Mouse (Mus musculus) heart, postnatal 0 days (tissue): ENCODE data around the gene Vil1. TPM values are rescaled to one million over a fixed set of nuclear protein-coding genes. Genes with fewer than 3 reads are reported as not detected.
A peak's percentile ranks its signal among the peaks of the same experiment; 100 is the strongest.

Experiments
- ATAC-seq: fragments of 200-750 bp; cut with Nextera tagmentation; 2 replicates; pipeline ENCODE4 v1.8.0; 2017; ENCODE audit warnings: low read depth, moderate number of reproducible peaks, moderate library complexity; ENCODE audit not compliant: insufficient read depth
- DNase-seq: peaks from one replicate; pipeline ENCODE4 v3.0.0-alpha.2; 2016; ENCODE audit warnings: low spot score
- H3K27ac ChIP-seq: fragments of 300-500 bp; sonication (generic); 2 replicates; pipeline ENCODE4 v1.5.1; 2014; ENCODE audit warnings: low read depth, mild to moderate bottlenecking
- H3K27me3 ChIP-seq: fragments of 300-500 bp; sonication (generic); 2 replicates; pipeline ENCODE4 v1.6.1; 2014; ENCODE audit warnings: low read length, mixed read lengths; ENCODE audit not compliant: control insufficient read depth, insufficient read depth
- H3K36me3 ChIP-seq: fragments of 300-500 bp; sonication (generic); replicated peaks from 2 replicates; pipeline ENCODE4 v1.6.1; 2014; ENCODE audit warnings: low read length, mixed read lengths; ENCODE audit not compliant: control insufficient read depth, insufficient read depth
- H3K4me1 ChIP-seq: fragments of 300-500 bp; sonication (generic); 2 replicates; pipeline ENCODE4 v1.6.1; 2014; ENCODE audit warnings: antibody characterized with exemption; ENCODE audit not compliant: control insufficient read depth, insufficient read depth
- H3K4me2 ChIP-seq: fragments of 300-500 bp; sonication (generic); 2 replicates; pipeline ENCODE4 v1.6.1; 2014; ENCODE audit warnings: low read depth, mild to moderate bottlenecking, low read length, moderate library complexity
- H3K4me3 ChIP-seq: fragments of 300-500 bp; sonication (generic); 2 replicates; pipeline ENCODE4 v1.5.1; 2014; ENCODE audit warnings: low read depth, low read length
- H3K9ac ChIP-seq: fragments of 300-500 bp; sonication (generic); replicated peaks from 2 replicates; pipeline ENCODE4 v1.6.1; 2014; ENCODE audit warnings: low read depth, low read length, mixed read lengths
- H3K9me3 ChIP-seq: fragments of 300-500 bp; sonication (generic); replicated peaks from 2 replicates; pipeline ENCODE4 v1.6.1; 2016; ENCODE audit warnings: low read length; ENCODE audit not compliant: control insufficient read depth
- CTCF ChIP-seq: IDR thresholded peaks from 2 replicates; pipeline ENCODE4 v1.5.1; 2016; ENCODE audit warnings: antibody characterized with exemption, control low read depth, low read depth
- EP300 ChIP-seq: IDR thresholded peaks from 2 replicates; pipeline ENCODE4 v1.6.1; 2016; ENCODE audit warnings: antibody characterized with exemption, low read depth
- WGBS: fragments of 180-500 bp; shearing (Covaris S2); extraction: QIAGEN DNeasy Blood & Tissue Kit; methylation state at CpG from one replicate; pipeline ENCODE4 v1.1.7; 2014; 5-methylcytosine and 5-hydroxymethylcytosine counted together
- polyA plus RNA-seq: library from polyadenylated mRNA; unstranded; fragments of >200 nt; fragmentation: Nextera tagmentation; extraction: Ambion mirVana; gene quantifications from 2 replicates; pipeline ENCODE4 v1.2.1, GENCODE M21; 2015
- total RNA-seq: library from RNA; depleted of rRNA; stranded (reverse); fragments of >200 nt; gene quantifications from 2 replicates; pipeline ENCODE4 v1.2.3, GENCODE M21; 2014; ENCODE audit warnings: low replicate concordance

Gene Vil1
- total and polyA plus RNA-seq, 2 experiments from 2014 or later, result 0.36 TPM; not detected in 1

DNA sequence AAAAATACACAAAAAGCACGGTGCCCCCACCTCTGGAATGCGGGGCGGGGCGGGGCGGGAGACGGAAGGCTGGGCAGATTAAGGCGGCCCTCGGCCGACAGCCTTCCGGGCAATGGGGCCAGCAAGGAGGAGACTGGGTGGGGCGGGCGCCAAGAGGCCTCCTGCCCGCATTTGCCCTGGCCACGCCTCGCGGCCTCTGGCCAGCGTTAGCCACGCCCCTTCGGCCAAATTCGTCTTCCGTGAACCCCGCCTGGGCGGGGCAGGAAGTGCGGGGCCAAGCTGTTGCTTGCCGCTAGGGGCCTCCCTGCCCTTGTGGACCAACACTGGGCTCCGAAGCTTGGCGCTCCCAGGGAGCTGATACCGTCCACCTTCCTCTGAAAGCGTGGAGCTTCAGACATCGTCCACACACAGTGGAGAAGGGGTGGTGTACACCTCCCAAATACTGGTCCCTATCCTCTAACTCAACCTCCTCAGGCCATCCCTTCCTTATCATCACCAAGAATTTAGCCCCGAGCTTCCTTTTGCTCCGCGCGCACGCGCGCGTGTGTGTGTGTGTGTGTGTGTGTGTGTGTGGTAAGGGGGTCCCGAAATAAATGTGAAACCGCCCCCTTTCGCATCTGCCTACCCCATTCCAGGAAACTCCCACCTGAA, 11.8 kb upstream of the Vil1 start:
- WGBS, result 0% methylated on average over 41 of the region's 41 CpGs
- peaks cover 21% of the 10 kb centered on the region for H3K36me3 ChIP-seq
- peak; percentile 92 for ATAC-seq

DNA sequence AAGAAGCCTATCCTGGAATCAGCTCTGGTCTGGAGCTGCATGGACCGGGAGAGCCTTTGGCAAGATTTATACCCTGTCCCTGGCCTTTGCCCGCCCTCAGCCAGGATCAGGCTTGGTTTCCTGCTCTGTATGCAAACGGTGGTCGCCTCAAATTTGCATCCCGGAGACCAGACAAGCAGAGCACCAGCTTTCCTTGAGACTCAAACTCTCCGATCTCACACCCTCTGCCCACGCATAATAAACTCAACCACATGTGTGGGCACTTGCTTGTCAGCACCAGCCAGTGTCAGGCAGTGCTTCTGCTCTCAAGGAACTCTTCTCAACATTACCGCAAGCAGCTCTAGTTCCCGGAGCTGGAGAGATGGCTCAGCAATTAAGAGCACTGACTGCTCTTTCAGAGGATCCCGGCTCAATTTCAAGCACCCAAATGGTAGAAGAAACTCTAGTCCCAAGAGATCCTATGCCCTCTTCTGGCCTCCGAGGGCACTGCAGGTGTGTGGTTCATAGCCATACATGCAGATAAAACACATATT, 11.2 kb upstream of the Vil1 start:
- Histone ChIP-seq H3K9me3 (no peaks in the 10 kb centered on the region), H3K27ac (peak overlapping the region; percentile 80), H3K36me3 (peaks cover 21% of the 10 kb centered on the region), H3K4me3 (peak overlapping the region; percentile 47), H3K9ac (peak overlapping the region; percentile 32), H3K27me3 (no peaks in the 10 kb centered on the region), H3K4me2 (peak overlapping the region; percentile 80), H3K4me1 (peaks cover 3% of the 10 kb centered on the region)
- DNase-seq (peak; percentile 36), ATAC-seq (peak; percentile 12)
- no peak for TF ChIP-seq EP300
- peak; percentile 59 for TF ChIP-seq CTCF
- 3% methylated on average over 11 of the region's 11 CpGs for WGBS

More for the DNA sequence above, 11.8 kb upstream of the Vil1 start:
- H3K9me3 ChIP-seq, result no peaks in the 10 kb centered on the region
- H3K27me3 ChIP-seq, result no peaks in the 10 kb centered on the region
- peaks cover 7% of the 10 kb centered on the region for H3K4me1 ChIP-seq
- peak; percentile 99 for DNase-seq
- peak overlapping the region; percentile 80 for H3K27ac ChIP-seq
- H3K4me2 ChIP-seq, result peak overlapping the region; percentile 80
- peak overlapping the region; percentile 47 for H3K4me3 ChIP-seq
- TF ChIP-seq CTCF, result peak; percentile 81
- TF ChIP-seq EP300, result peak; percentile 96
- H3K9ac ChIP-seq, result peak overlapping the region; percentile 32

DNA sequence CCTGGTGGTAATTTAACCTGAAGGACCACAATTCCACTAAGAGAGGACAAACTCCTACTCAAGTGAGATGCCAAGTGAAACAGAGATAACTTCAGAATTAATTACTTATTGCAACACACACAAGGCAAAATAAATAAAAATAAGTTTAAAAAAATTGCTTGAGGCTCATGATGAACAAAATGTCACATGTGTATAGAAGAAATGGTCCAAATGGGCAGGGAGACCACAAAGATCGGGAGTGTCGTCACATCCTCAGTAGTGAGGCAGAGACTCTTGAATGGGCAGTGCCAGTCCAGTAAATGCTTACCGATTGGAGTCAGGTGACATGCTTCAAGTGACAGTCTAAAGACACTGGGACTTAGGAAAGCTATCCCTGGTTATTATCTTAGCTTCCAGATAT, 8.6 kb upstream of the Vil1 start:
- Histone ChIP-seq H3K4me3 (no peak overlapping the region), H3K4me1 (no peaks in the 10 kb centered on the region), H3K9ac (no peak overlapping the region), H3K4me2 (no peak overlapping the region), H3K9me3 (no peaks in the 10 kb centered on the region), H3K27ac (no peak overlapping the region), H3K27me3 (no peaks in the 10 kb centered on the region), H3K36me3 (no peaks in the 10 kb centered on the region)
- no peak for TF ChIP-seq EP300
- no peak for TF ChIP-seq CTCF
- DNase-seq (no peak), ATAC-seq (no peak)
- 66% methylated on average over 3 of the region's 3 CpGs for WGBS

DNA sequence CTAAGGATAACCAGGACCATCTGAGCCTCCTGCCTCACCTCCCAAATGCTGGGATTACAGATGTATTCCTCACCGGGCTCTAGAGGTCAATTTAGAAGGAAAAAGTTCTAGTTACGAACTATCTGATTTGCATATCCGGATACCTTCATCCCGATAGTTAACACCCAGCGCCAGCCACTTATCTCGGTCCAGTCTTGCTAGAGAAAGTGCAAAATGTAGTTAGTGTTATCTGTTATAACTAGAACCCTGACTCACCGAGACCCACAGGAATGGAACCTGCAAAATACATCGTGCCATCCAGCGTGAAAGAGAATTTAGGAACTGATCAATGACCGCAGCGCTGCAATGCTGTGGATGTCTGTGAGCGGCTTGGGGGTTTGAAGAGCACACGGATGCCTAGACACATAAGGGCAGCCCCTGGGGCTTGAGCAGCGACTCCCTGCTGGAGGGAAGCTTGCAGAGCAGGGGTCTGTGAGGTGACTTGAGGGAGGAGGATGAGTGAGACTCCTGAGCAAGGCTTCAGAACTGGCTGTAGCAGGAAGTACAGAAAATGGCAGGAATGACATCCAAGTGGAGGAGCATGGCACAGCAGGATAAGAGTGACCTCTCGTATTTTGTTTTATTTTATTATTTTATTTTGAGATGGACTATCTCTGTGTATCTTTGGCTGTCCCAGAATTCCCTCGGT, 8.0 kb upstream of the Vil1 start:
- DNase-seq, result no peak
- Histone ChIP-seq H3K4me3 (no peak overlapping the region), H3K27me3 (no peaks in the 10 kb centered on the region), H3K9ac (no peak overlapping the region), H3K4me1 (no peaks in the 10 kb centered on the region), H3K36me3 (no peaks in the 10 kb centered on the region), H3K4me2 (peak overlapping the region; percentile 27), H3K9me3 (no peaks in the 10 kb centered on the region), H3K27ac (no peak overlapping the region)
- TF ChIP-seq EP300, result no peak
- no peak for TF ChIP-seq CTCF
- no peak for ATAC-seq
- 43% methylated on average over 16 of the region's 16 CpGs for WGBS

DNA sequence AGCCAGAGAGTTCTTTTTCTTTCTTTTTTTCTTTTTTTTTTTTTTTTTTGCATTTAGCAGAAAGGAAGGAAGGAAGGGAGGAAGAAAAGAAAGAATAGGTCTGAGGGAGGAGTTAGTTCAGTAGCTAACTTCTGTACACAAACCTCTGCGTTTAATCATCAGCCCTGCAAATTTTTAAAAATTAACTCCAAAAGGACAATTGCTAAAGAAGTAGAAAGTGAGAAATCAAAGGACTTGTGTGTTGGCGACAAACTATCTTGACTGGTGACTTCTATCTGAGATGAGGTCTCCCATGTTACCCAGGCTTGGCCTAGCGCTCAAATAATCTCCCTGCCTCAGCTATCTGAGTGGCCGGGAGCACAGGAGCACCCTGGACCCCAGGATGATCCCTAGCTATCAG, 5.0 kb upstream of the Vil1 start:
- no peak overlapping the region for H3K4me2 ChIP-seq
- H3K4me1 ChIP-seq, result no peaks in the 10 kb centered on the region
- no peaks in the 10 kb centered on the region for H3K36me3 ChIP-seq
- H3K4me3 ChIP-seq, result no peak overlapping the region
- WGBS, result 62% methylated on average over 4 of the region's 4 CpGs
- ATAC-seq (no peak), DNase-seq (no peak)
- H3K9me3 ChIP-seq, result no peaks in the 10 kb centered on the region
- TF ChIP-seq EP300 (no peak), CTCF (no peak)
- no peak overlapping the region for H3K27ac ChIP-seq
- H3K9ac ChIP-seq, result no peak overlapping the region
- no peaks in the 10 kb centered on the region for H3K27me3 ChIP-seq
